Mouse (Mus musculus) intestine, embryonic 14.5 days (tissue): ENCODE data around the gene Mpp6. TPM values are rescaled to one million over a fixed set of nuclear protein-coding genes. Genes with fewer than 3 reads are reported as not detected.
A peak's percentile ranks its signal among the peaks of the same experiment; 100 is the strongest.

Experiments used
- ATAC-seq: fragments of 200-750 bp; cut with Nextera tagmentation; replicated peaks from 2 replicates; pipeline ENCODE4 v1.8.0; 2017; ENCODE audit warnings: low read depth, moderate number of reproducible peaks, moderate TSS enrichment, moderate library complexity; ENCODE audit not compliant: low FRiP score, low TSS enrichment
- DNase-seq: peaks from one replicate; pipeline ENCODE4 v3.0.0-alpha.2; 2018; ENCODE audit warnings: low spot score
- H3K27ac ChIP-seq: fragments of 300-500 bp; sonication (generic); 2 replicates; pipeline ENCODE4 v1.5.1; 2014; ENCODE audit warnings: low read depth, mild to moderate bottlenecking, control low read depth
- H3K27me3 ChIP-seq: fragments of 300-500 bp; sonication (generic); replicated peaks from 2 replicates; pipeline ENCODE4 v1.6.1; 2014; ENCODE audit warnings: low read length, control low read depth; ENCODE audit not compliant: control insufficient read depth, insufficient read depth
- H3K36me3 ChIP-seq: fragments of 300-500 bp; sonication (generic); 2 replicates; pipeline ENCODE4 v1.6.1; 2014; ENCODE audit warnings: low read length, control low read depth; ENCODE audit not compliant: control insufficient read depth, insufficient read depth
- H3K4me1 ChIP-seq: fragments of 300-500 bp; sonication (generic); replicated peaks from 2 replicates; pipeline ENCODE4 v1.6.1; 2014; ENCODE audit warnings: low read length, control low read depth, mixed read lengths; ENCODE audit not compliant: control insufficient read depth, insufficient read depth
- H3K4me2 ChIP-seq: fragments of 300-500 bp; sonication (generic); 2 replicates; pipeline ENCODE4 v1.6.1; 2014; ENCODE audit warnings: low read length
- H3K4me3 ChIP-seq: fragments of 300-500 bp; sonication (generic); 2 replicates; pipeline ENCODE4 v1.5.1; 2014; ENCODE audit warnings: low read depth, low read length, control low read depth, mixed read lengths
- H3K9ac ChIP-seq: fragments of 300-500 bp; sonication (generic); 2 replicates; pipeline ENCODE4 v1.6.1; 2014; ENCODE audit warnings: mild to moderate bottlenecking, low read length
- H3K9me3 ChIP-seq: fragments of 300-500 bp; sonication (generic); 2 replicates; pipeline ENCODE4 v1.6.1; 2016; ENCODE audit warnings: low read length, control low read depth; ENCODE audit not compliant: control insufficient read depth
- WGBS: fragments of 180-500 bp; shearing (Covaris S2); extraction: QIAGEN DNeasy Blood & Tissue Kit; methylation state at CpG from one replicate; pipeline ENCODE4 v1.1.7; 2014; 5-methylcytosine and 5-hydroxymethylcytosine counted together
- polyA plus RNA-seq: library from polyadenylated mRNA; unstranded; fragments of >200 nt; fragmentation: Nextera tagmentation; extraction: Ambion mirVana; gene quantifications from 2 replicates; pipeline ENCODE4 v1.2.1, GENCODE M21; 2014

Gene Mpp6
- polyA plus RNA-seq, 1 experiment from 2014 or later = 55.0 TPM

DNA sequence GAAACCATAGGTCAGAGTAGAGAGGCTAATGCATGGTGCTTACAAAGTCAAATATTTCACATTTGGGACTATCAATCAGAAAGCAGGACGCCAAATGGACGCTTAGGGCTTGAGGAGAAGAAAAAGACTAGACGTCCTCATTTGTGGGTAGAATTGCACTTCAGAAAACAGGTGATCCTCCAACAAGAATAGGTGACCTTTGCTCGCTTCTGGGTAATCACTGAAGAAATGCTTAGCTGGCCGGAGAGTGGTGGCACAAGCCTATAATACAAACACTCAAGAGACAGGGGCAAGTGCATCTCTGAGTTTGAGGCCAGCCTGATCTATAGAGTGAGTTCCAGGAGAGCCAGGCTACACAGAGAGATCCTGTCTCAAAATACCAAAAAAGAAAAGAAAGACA lies 83.8 kb downstream of the Mpp6 start:
- peaks cover 22% of the 10 kb centered on the region for H3K36me3 ChIP-seq
- 78% methylated on average over 5 of the region's 5 CpGs for WGBS
- no peaks in the 10 kb centered on the region for H3K4me1 ChIP-seq
- H3K27me3 ChIP-seq = no peaks in the 10 kb centered on the region
- no peak overlapping the region for H3K4me2 ChIP-seq
- ATAC-seq = no peak
- no peak overlapping the region for H3K27ac ChIP-seq
- H3K9ac ChIP-seq = no peak overlapping the region
- no peak for DNase-seq
- no peak overlapping the region for H3K4me3 ChIP-seq
- no peaks in the 10 kb centered on the region for H3K9me3 ChIP-seq

GRCm38 (mm10) chr6:50204356-50204755 lies 94.3 kb downstream of the Mpp6 start:
- ATAC-seq = no peak
- Histone ChIP-seq H3K27ac (no peak overlapping the region), H3K4me1 (no peaks in the 10 kb centered on the region), H3K36me3 (0 out of 2 replicates have a peak, but pooled peaks cover 2% of the 10 kb centered on the region), H3K27me3 (no peaks in the 10 kb centered on the region), H3K9ac (no peak overlapping the region), H3K4me2 (no peak overlapping the region), H3K4me3 (no peak overlapping the region), H3K9me3 (no peaks in the 10 kb centered on the region)
- peak; percentile 10 for DNase-seq
- 88% methylated on average over 4 of the region's 4 CpGs for WGBS

DNA sequence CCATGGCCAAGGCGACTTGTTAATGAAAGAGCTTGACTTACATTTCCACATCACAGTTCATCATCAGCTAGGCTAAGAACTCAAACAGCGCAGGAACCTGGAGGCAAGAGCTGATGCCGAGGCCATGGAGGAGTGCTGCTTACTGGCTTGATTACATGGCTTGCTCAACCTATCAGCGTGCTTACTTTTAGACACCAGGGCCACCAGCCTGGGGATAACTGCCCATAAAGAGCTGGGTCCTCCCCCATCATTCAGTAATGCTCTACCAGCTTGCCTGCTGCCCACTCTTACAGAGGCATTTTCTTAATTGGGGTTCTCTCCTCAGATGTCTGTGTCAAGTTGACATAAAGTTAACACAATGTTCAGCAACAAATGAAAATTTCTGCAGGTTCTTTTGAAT lies 95.1 kb downstream of the Mpp6 start:
- Histone ChIP-seq H3K4me3 (no peak overlapping the region), H3K27me3 (no peaks in the 10 kb centered on the region), H3K4me2 (no peak overlapping the region), H3K9ac (no peak overlapping the region), H3K36me3 (0 out of 2 replicates have a peak, but pooled peaks cover 2% of the 10 kb centered on the region), H3K4me1 (no peaks in the 10 kb centered on the region), H3K27ac (no peak overlapping the region), H3K9me3 (no peaks in the 10 kb centered on the region)
- DNase-seq = no peak
- no peak for ATAC-seq
- 91% methylated on average over 4 of the region's 4 CpGs for WGBS

DNA sequence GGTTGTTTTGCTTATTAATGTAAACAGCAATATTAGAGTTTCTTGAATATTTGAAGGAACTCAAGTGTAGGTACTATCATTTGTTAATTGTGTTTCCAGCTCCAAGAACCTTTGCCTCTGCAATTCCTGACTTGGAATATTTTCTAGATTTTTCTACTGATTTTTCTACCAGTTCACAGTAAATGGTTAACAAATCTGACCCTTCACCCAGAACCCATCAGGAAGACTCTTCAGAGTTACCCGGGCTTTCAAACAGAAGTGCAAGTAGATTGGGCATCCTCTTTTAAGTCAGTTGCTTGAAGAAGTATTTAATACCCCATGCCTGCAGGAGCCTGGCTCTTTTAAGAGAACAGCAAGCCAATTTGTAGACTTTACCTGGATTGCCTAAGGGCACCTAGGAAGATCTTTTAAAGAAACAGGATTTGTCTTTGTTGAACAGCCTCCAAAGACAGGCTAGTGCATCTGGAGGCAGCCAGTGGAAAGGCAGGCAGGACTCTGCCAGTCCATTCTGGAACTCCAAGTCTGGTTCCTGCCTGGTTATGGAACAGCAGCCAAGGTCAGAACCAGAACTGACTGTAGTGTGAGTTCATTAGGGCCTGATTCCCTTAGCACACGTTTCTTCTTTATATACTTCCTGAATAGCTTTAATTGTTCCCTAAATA lies 104.8 kb downstream of the Mpp6 start:
- WGBS = 58% methylated on average over 2 of the region's 2 CpGs
- Histone ChIP-seq H3K9ac (no peak overlapping the region), H3K27ac (no peak overlapping the region), H3K27me3 (no peaks in the 10 kb centered on the region), H3K4me2 (no peak overlapping the region), H3K36me3 (no peaks in the 10 kb centered on the region), H3K4me3 (no peak overlapping the region), H3K4me1 (no peaks in the 10 kb centered on the region), H3K9me3 (no peaks in the 10 kb centered on the region)
- DNase-seq = no peak
- ATAC-seq = no peak

DNA sequence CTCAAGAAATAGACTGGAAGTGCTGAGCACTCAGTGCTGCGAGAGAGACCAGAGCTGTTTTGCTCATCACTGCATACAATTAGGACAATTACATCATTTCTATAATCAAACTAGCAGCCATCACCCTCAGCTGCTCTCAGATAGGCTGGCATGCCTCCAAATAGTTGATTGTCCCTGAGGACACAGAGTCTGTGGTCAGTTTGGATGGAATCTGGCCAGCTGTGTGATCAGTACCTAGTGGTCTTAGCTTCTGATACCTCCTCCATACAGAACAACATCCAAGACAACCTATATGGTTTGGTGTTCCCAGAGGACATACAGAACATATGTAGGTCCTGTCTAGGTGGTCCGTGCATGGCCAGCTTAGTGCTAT lies 105.3 kb downstream of the Mpp6 start:
- no peaks in the 10 kb centered on the region for H3K27me3 ChIP-seq
- H3K36me3 ChIP-seq = no peaks in the 10 kb centered on the region
- WGBS = 90% methylated on average over 2 of the region's 2 CpGs
- no peak overlapping the region for H3K4me3 ChIP-seq
- H3K9ac ChIP-seq = no peak overlapping the region
- no peak for DNase-seq
- H3K4me1 ChIP-seq = no peaks in the 10 kb centered on the region
- no peaks in the 10 kb centered on the region for H3K9me3 ChIP-seq
- ATAC-seq = no peak
- H3K27ac ChIP-seq = no peak overlapping the region
- H3K4me2 ChIP-seq = no peak overlapping the region

- no peaks in the 10 kb centered on the region for H3K9me3 ChIP-seq
- H3K27me3 ChIP-seq = no peaks in the 10 kb centered on the region
- no peak overlapping the region for H3K4me2 ChIP-seq
- H3K4me3 ChIP-seq = no peak overlapping the region
- no peak overlapping the region for H3K27ac ChIP-seq
- ATAC-seq (no peak), DNase-seq (no peak)
- H3K36me3 ChIP-seq = no peaks in the 10 kb centered on the region
- no peak overlapping the region for H3K9ac ChIP-seq
- 92% methylated on average over 4 of the region's 4 CpGs for WGBS
- H3K4me1 ChIP-seq = no peaks in the 10 kb centered on the region
Observed at GRCm38 (mm10) chr6:50215986-50216385, 105.9 kb downstream of the Mpp6 start.

GRCm38 (mm10) chr6:50218628-50219027 lies 108.6 kb downstream of the Mpp6 start:
- 77% methylated on average over 3 of the region's 3 CpGs for WGBS
- H3K27ac ChIP-seq = no peak overlapping the region

DNA sequence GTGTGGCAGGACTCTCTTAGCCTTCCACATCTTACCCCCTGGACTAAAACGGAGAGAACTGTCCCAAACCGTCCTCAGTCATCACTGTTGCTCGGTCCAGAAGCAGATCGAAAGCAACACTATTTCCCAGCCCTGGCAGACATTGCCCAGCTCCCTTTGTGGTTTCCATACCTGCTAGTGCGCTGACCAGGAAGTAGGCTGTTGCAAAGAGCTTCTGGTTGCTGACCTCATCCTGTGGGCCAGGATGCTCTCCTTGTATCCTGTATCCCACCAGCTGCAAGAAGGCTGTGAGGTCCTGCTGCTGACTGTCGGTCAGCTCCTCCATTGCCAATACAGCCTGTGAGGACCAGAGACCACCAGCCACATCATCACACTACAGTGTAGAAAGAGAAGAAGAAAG lies 109.0 kb downstream of the Mpp6 start:
- Histone ChIP-seq H3K27ac (no peak overlapping the region), H3K4me1 (no peaks in the 10 kb centered on the region), H3K9ac (no peak overlapping the region), H3K4me3 (no peak overlapping the region), H3K4me2 (no peak overlapping the region), H3K36me3 (no peaks in the 10 kb centered on the region), H3K9me3 (no peaks in the 10 kb centered on the region), H3K27me3 (no peaks in the 10 kb centered on the region)
- WGBS = 83% methylated on average over 6 of the region's 6 CpGs
- DNase-seq (no peak), ATAC-seq (no peak)

More at GRCm38 (mm10) chr6:50218628-50219027, 108.6 kb downstream of the Mpp6 start:
- H3K4me1 ChIP-seq = no peaks in the 10 kb centered on the region
- no peaks in the 10 kb centered on the region for H3K36me3 ChIP-seq
- DNase-seq (no peak), ATAC-seq (no peak)
- no peaks in the 10 kb centered on the region for H3K9me3 ChIP-seq
- no peaks in the 10 kb centered on the region for H3K27me3 ChIP-seq
- no peak overlapping the region for H3K4me3 ChIP-seq
- H3K9ac ChIP-seq = no peak overlapping the region
- no peak overlapping the region for H3K4me2 ChIP-seq

- Histone ChIP-seq H3K4me3 (no peak overlapping the region), H3K9ac (no peak overlapping the region), H3K4me1 (no peaks in the 10 kb centered on the region), H3K27me3 (no peaks in the 10 kb centered on the region), H3K4me2 (no peak overlapping the region), H3K36me3 (no peaks in the 10 kb centered on the region), H3K27ac (no peak overlapping the region), H3K9me3 (no peaks in the 10 kb centered on the region)
- ATAC-seq (no peak), DNase-seq (no peak)
- WGBS = 59% methylated on average over 6 of the region's 6 CpGs
Observed at GRCm38 (mm10) chr6:50220863-50221262, 110.8 kb downstream of the Mpp6 start.
